Mouse (Mus musculus): ENCODE data around the gene Ccdc183.

DNA sequence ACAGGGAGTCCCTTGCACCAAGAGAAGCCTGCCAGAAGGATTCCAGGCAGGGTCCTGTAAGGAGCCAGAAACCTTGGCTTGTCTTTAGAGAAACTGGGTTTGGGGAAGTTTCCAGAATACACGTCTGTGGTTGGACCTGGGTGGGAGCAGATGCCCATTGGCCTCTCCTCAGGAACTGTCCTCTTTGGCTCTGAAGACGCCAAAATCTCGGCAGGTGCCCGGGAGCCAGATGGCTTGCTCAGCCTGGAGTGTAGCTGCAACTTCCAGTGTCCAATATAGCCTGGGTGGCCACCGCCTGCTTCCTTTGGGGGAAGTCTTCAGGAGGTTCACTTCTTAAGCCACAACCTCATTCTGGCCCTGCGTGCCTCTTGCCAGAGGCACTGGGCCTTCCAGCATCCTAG lies 35.6 kb downstream of the Ccdc183 start:
- TF ChIP-seq CTCF (IDR thresholded peaks at IDR 0.05; ENCODE audit: low read depth) (no peak), EP300 (IDR thresholded peaks at IDR 0.05; ENCODE audit: low read depth) (no peak)

Data from liver, embryonic 14.5 days (tissue).